Mouse (Mus musculus) stomach, postnatal 0 days (tissue): ENCODE measurements around the gene E330034G19Rik.

ENCODE experiments used
- CTCF ChIP-seq: IDR thresholded peaks from 2 replicates; pipeline ENCODE4 v1.5.1; 2016; ENCODE audit warnings: antibody characterized with exemption, low read depth, mild to moderate bottlenecking, moderate library complexity
- EP300 ChIP-seq: optimal IDR thresholded peaks from 2 replicates; pipeline ENCODE3; 2016; ENCODE audit warnings: antibody characterized with exemption

DNA sequence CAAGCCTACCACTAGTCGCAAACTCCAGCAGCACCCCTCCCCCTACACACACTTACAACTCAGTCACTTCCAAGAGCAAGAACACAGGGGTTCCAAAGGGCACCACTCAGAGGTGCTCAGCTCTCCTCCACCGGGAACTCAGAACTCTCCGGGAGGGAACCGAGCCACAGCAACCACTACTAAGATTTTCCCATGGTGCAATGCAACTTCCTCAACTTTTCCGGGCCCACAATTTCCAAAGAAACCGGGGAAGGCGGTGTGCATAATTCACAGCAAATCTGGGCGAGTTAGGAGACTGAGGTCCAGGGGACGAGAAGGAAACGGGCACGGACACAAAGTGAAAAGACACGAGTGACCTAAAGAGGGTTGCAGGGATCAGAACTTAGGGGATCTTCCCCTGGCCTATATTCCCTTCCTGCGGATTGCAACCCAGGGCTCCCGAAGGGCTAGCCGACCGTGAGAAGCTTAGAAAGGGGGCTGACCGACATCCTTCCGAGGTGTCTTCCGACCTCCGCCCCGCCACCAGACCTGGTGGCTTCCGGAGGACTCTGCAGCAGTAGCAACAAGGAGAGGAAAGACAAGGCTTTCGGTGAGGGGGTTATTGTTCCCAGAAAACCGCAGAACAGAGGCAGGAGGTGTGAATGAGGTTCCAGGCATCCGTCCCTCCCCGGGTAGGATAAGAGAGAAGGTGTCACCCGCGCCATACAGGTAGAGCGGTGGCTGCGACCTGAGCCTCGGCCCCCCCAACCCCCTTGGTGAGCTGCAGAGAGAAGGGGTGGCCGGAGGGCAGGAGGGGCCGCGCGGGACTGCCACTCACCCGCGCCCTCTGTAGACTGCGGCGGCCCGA is 48.5 kb upstream of the E330034G19Rik start:
- no peak for TF ChIP-seq CTCF
- no peak for TF ChIP-seq EP300
